Mouse (Mus musculus) skeletal muscle tissue, postnatal 0 days (tissue): Measurements from ENCODE around the gene Pik3r5. TPM values are rescaled to one million over a fixed set of nuclear protein-coding genes. Genes with fewer than 3 reads are reported as not detected.

ENCODE experiments used
- polyA plus RNA-seq: library from polyadenylated mRNA; unstranded; fragments of >200 nt; fragmentation: Nextera tagmentation; extraction: Ambion mirVana; gene quantifications from 2 replicates; pipeline ENCODE4 v1.2.1, GENCODE M21; 2015

Gene Pik3r5
- 0.19 and 0.38 TPM in 2 replicates for polyA plus RNA-seq

DNA sequence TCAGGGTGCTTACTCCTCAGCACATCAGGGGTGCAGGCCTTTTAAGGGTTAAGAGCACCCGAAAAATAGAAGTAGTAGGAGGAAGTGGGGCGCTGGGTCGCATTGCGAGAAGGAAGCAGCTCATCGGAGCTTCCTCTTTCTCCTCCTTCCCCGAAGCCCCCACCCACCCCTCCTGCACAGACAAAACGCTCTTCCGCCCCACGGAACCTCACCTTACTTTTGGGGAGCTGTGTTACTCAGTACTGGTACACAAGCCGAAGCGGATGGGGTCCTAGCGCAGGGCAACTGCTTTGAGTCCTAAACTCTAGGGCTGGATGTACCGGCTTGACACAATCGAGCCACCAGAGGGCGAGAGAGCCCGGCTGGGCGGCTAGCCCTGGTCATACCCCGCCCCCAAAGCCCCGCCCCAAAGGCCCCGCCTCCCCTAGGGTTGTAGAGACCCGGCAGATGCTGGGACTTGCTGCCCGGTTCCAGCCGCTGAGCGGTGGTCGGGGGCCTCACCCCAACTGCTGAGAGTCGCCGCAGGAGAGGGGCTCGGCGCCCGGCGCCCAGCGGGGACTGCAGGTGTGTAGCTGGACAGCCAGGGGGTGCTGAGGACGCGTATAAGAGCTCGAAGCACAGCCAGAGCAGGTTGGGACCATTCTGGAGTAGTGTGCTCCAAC is at the start of gene Pik3r5:
Pik3r5 (plus strand) TSS at position 423 of the 662 bp plus-strand sequence.

DNA sequence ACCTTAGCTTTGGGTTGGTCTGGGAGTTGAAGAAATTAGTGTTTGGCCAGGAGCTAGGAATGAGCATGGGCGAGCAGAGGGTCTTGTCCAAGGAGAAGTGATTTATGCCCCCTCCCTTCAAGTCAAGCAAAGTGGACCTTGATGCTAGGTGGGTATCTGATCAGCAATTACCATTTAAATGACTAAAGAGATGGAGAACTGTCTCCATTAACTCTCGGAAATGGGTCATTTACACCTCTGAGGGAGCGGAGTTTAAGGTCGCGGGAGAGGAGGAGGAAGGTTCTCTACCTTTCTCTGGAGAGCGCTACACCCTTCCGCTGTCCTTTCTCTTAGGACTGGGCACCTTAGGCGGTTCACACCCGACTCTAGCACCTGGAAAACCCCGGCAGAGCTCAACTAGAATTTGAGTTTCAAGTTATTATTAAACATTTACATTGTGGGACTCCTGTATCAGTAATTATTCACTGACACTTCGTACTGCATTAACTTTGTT is 31.1 kb upstream of the Pik3r5 start, which contains the start of gene Ntn1:
Ntn1 (minus strand) TSS at position 97 of the 493 bp plus-strand sequence.

DNA sequence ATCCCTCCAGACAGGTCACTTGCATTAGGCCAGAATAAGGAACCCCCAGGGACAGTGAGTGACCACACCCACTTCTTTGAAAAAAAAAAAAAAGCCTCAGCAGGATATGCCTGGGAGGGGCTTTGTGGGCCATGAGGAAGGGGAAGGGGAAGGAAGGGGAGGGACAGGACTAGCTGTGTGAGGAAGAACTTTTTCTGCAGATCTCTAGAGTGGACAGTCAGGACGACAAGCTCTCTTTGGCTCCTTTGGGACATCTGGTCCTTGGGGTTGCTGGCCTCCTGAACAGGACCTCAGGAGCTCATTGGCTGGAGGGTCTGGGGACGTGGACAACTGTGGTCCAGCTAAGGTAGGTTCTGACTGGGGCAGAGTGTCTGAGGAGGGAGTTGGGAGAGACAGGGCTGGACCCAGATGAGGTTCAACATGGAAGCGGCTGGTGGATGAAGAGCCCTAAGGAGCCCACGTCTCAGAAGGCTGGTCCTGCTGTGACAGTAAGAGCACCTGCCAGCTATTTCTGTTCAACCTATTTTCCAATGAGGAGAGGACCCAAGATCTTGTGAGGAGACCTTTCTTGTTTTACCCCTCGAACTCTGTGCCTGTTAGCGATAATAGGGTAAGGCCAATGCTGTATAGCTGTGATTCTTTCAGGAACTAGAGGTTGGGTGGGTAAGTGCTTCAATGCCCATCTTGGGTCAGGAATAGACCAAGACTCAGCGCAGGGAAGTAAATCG is 71.1 kb downstream of the Pik3r5 start, which contains the start of gene Pik3r6:
Pik3r6 (plus strand) TSS at position 118 of the 728 bp plus-strand sequence.

Other genes with a start within 250 kb of the Pik3r5 start
- gene Ntn1, start 31.3 kb upstream of the Pik3r5 start, polyA plus RNA-seq, result 7.9 and 9.0 TPM in 2 replicates
- 2.4 and 4.1 TPM in 2 replicates for gene Pik3r6, start 70.9 kb downstream of the Pik3r5 start, polyA plus RNA-seq
- 0.06 TPM in 1 of 2 replicates, not detected in the other for gene Mfsd6l, start 124.1 kb downstream of the Pik3r5 start, polyA plus RNA-seq
- 1.5 TPM in 1 of 2 replicates, not detected in the other for gene Ccdc42, start 154.9 kb downstream of the Pik3r5 start, polyA plus RNA-seq